Mouse (Mus musculus) hindlimb bud, embryonic 11.5 days (tissue): Measurements from ENCODE around the gene Filip1.
A peak's percentile ranks its signal among the peaks of the same experiment; 100 is the strongest.

ENCODE experiments used
- DNase-seq: peaks from one replicate; pipeline ENCODE4 v3.0.0-alpha.2; 2012; ENCODE audit warnings: low read depth, low spot score; ENCODE audit errors: extremely low spot score

Gene Filip1

GRCm38 (mm10) chr9:79829842-79830800 is 182.5 kb downstream of the Filip1 start:
- no peak for DNase-seq

DNA sequence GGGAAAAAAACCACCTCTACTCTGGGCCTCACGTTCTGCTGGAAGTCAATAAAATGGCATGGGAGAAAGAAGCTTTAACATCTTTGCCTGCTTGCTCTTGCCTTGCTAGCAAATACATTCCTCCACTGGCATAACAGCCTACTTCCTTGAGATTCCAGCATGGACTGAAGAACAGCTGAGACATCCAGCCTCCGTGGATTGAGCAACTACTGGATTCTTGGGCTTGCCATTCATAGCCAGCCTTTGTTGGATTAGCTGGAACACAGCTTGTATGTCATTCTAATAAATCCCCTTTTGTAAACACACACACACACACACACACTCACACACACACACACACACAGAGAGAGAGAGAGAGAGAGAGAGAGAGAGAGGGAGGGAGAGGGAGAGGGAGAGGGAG is 185.6 kb downstream of the Filip1 start:
- no peak for DNase-seq

GRCm38 (mm10) chr9:79825526-79825925 is 187.1 kb downstream of the Filip1 start:
- no peak for DNase-seq

- no peak for DNase-seq
Observed at GRCm38 (mm10) chr9:79823856-79824255, 188.8 kb downstream of the Filip1 start.

DNA sequence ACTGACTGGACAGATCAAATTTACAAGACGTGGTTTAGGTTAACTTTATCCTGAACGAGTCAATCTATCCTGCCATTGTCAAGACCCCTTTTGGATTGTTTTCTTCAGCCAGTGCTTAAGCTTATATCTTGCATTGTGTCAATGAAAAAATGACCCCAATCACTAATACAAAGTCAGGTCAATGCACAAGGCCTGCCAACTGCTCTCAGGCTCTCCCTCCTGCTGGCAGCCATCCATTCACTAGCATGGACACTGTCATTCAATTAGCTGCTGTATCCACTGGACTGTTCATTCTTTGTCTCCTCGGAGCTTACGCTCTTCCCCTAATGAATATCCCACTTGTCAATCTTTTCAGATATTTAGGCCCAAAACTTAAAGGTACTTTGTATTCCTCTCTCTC is 189.2 kb downstream of the Filip1 start:
- no peak for DNase-seq

DNA sequence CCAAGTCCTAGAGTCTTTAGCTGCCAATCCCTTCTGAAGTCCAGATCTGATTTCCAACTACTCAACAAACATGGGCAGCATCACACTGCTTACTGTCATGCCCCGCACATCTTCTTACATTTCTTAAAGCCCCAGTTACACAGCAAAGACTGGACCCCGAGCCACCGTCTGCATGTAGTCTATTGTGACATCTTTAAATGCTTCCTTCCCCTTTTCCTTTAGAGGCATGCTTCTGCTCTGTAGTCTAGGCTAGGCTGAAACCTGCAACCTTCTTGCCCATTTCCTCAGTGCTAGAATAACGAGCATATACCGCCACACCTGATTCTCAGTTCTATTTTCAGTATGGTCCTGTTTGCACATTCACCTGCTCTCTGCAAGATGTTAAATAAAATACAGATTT is 196.2 kb downstream of the Filip1 start:
- no peak for DNase-seq

GRCm38 (mm10) chr9:79816013-79816412 is 196.6 kb downstream of the Filip1 start:
- no peak for DNase-seq

DNA sequence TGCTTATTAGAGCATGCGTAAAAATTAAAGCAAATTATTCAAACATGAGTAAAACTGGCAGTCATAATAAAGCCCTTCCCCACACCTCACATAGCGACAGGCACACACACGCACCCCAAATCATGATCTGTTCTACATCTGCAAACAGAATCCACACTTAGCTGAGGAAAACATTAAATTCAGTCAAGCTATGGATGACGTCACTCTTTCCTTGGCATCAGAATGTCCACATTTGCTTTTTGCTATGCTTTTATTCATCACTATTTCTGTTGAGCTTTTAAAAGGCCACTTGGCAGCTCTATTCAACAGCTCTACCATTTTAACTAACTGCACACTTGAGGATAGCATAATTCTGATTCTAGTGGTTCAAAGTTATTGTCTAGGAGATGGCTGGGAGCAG is 198.1 kb downstream of the Filip1 start:
- no peak for DNase-seq

- no peak for DNase-seq
Observed at GRCm38 (mm10) chr9:79810969-79811902, 201.4 kb downstream of the Filip1 start.

DNA sequence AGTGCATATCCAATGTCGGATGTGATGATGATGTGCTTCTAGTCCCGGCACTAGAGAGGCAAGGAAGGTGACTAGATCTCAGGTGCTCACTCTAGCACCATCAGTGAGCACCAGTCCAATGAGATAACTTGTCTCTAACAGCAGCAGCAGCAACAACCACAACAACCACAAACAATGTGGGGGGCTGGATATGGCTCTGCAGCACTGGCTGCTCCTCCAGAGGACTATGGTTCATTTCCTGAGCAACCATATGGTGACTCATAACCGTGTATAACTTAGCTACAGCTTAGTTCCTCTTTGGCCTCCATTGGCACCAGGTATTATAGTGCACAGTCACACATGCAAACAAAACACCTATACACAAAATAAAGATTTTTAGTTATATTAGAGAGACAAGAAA is 202.1 kb downstream of the Filip1 start:
- DNase-seq, result no peak

- no peak for DNase-seq
Observed at GRCm38 (mm10) chr9:79809411-79809810, 203.2 kb downstream of the Filip1 start.

DNA sequence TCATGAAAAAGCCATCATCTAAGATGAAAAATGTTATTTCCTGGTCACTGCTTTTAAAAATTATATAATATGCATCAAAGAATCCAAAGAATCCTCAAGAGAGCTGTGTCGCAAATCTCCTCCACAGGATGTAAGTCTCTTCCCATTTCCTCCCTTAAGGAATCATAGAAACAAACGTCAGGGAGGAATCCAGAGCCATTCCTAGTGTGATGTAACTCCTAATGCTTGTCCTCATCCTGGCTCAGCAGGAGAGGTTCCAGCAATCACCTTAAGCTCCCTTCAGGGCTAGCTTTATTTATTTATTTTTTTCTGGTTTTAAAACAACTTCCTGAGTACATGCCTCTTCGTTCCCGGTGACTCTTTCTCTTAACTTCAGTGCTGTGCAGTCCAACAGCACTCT is 205.5 kb downstream of the Filip1 start:
- DNase-seq, result no peak

GRCm38 (mm10) chr9:79806317-79807075 is 206.2 kb downstream of the Filip1 start:
- DNase-seq, result peak; percentile 37

GRCm38 (mm10) chr9:79805426-79805825 is 207.2 kb downstream of the Filip1 start:
- no peak for DNase-seq

DNA sequence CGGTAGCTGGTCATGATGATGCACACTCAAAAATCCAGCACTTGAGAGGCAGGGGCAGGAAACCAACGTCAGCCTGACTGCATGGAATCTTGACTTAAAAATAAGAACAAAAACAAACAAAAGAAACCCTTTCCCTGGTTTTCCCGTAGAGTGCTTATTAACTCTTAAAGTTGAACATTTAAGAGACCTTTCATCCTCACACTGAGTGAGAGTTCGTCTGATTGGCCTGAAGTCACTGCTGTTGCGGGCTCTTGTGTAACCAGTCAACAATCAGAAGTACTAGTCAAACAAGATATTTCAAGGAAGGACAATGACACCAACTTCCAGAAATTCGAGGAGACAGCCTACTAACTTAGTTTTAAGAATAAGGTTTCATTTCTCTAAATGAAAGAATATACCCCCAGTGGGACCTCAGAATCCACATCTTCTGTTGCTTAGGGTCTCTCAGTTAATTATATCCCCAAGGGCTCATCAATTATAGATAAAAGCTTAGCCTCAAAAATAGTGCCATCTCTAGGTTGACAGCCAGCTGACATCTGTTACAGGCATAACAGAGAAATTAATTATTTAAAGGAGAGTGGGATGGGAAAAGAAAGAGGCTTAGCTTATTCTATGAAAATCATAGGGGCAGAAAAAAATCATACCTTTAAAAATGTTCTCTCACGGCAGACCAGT is 216.1 kb downstream of the Filip1 start:
- no peak for DNase-seq

DNA sequence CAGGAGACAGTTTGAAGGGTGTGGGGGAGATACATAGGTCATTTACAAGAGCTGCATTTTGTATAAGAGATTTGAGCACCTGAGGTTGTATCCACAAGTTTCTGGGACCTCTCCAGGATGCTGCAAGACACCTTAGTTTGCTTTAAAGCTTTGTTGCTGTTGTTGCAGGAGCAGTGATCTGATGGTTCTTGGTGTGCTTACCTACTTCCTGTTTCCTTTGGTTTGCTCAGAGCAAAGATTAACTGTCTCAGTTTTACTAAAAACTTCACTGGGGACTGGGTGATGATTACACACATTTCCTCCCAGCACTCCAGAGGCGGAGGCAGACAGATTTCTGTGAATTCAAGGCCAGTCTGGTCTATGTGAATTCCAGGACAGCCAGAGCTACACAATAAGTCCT is 217.6 kb downstream of the Filip1 start:
- no peak for DNase-seq

- DNase-seq, result peak; percentile 77
Observed at GRCm38 (mm10) chr9:79792841-79793835, 219.5 kb downstream of the Filip1 start, which contains the start of gene Tmem30a. Gene Tmem30a, minus strand, starts transcription at chr9:79793507.

DNA sequence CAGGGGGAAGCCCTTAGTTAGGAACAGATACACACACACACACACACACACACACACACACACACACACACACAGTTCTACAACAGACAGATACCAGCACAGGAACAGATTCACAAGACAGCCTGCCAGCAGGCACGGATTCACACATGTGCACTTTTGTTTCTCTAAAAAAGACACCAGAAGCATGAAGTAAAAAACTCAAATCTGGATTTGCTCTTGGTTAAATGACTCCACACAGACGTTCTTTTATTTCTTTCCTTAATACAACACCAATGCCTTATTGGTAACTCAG is 226.9 kb downstream of the Filip1 start:
- no peak for DNase-seq
